Mouse (Mus musculus) testis, adult 2 months (tissue): Measurements from ENCODE around the gene H2-Q4.
"Not testable (repeated sequence)": the region's sequence is repeated elsewhere in the genome, so short reads cannot be mapped to it uniquely, and the experiment has no call there.

Experiments used
- CTCF ChIP-seq: fragments of 200-500 bp; IDR thresholded peaks from 2 replicates; pipeline ENCODE4 v1.5.1; 2012; ENCODE audit warnings: low read depth, mild to moderate bottlenecking, inconsistent platforms, low read length, moderate library complexity; ENCODE audit not compliant: control insufficient read depth, insufficient read depth, insufficient replicate concordance
- POLR2A ChIP-seq: fragments of 200-500 bp; IDR thresholded peaks from 2 replicates; pipeline ENCODE4 v1.6.1; 2012; ENCODE audit warnings: low read depth, mild to moderate bottlenecking, inconsistent platforms, low read length, moderate library complexity; ENCODE audit not compliant: control insufficient read depth

GRCm38 (mm10) chr17:35392671-35393070, 13.3 kb downstream of the H2-Q4 start:
- not testable (repeated sequence) for TF ChIP-seq CTCF, POLR2A
